Mouse (Mus musculus) midbrain, embryonic 15.5 days (tissue): ENCODE data around the gene Capns2. TPM values are rescaled to one million over a fixed set of nuclear protein-coding genes. Genes with fewer than 3 reads are reported as not detected.

ENCODE experiments used
- ATAC-seq: fragments of 200-750 bp; cut with Nextera tagmentation; replicated peaks from 2 replicates; pipeline ENCODE4 v1.8.0; 2017; ENCODE audit warnings: moderate TSS enrichment
- H3K27ac ChIP-seq: fragments of 300-500 bp; sonication (generic); 2 replicates; pipeline ENCODE4 v1.5.1; 2015; ENCODE audit warnings: mild to moderate bottlenecking, inconsistent platforms
- H3K27me3 ChIP-seq: fragments of 300-500 bp; sonication (generic); replicated peaks from 2 replicates; pipeline ENCODE4 v1.6.1; 2015; ENCODE audit warnings: inconsistent platforms
- H3K36me3 ChIP-seq: fragments of 300-500 bp; sonication (generic); replicated peaks from 2 replicates; pipeline ENCODE4 v1.6.1; 2015; ENCODE audit warnings: inconsistent platforms
- H3K4me1 ChIP-seq: fragments of 300-500 bp; sonication (generic); 2 replicates; pipeline ENCODE4 v1.6.1; 2015; ENCODE audit warnings: inconsistent platforms
- H3K4me2 ChIP-seq: fragments of 300-500 bp; sonication (generic); 2 replicates; pipeline ENCODE4 v1.6.1; 2015; ENCODE audit warnings: inconsistent platforms, mild to moderate bottlenecking, moderate library complexity
- H3K4me3 ChIP-seq: fragments of 300-500 bp; sonication (generic); 2 replicates; pipeline ENCODE4 v1.5.1; 2015; ENCODE audit warnings: mild to moderate bottlenecking, inconsistent platforms
- H3K9ac ChIP-seq: fragments of 300-500 bp; sonication (generic); 2 replicates; pipeline ENCODE4 v1.6.1; 2015; ENCODE audit warnings: mild to moderate bottlenecking, inconsistent platforms
- H3K9me3 ChIP-seq: fragments of 300-500 bp; sonication (generic); 2 replicates; pipeline ENCODE4 v1.6.1; 2016; ENCODE audit warnings: inconsistent platforms
- WGBS: fragments of 180-500 bp; shearing (Covaris S2); methylation state at CpG from one replicate; pipeline ENCODE4 v1.1.7; 2015; ENCODE audit warnings: mixed read lengths; 5-methylcytosine and 5-hydroxymethylcytosine counted together
- microRNA-seq: library from miRNA; unstranded; fragments of <30 nt; microRNA quantifications from one replicate; pipeline ENCODE4, GENCODE M21; 2016
- polyA plus RNA-seq: library from polyadenylated mRNA; unstranded; fragments of >200 nt; fragmentation: Nextera tagmentation; extraction: Ambion mirVana; gene quantifications from 2 replicates; pipeline ENCODE4 v1.2.1, GENCODE M21; 2015

Gene Capns2
- polyA plus RNA-seq, 1 experiment from 2014 or later: 0.45 TPM

GRCm38 (mm10) chr8:92913396-92913795 is 12.2 kb downstream of the Capns2 start:
- no peak overlapping the region for H3K9ac ChIP-seq
- no peaks in the 10 kb centered on the region for H3K27me3 ChIP-seq
- H3K36me3 ChIP-seq: no peaks in the 10 kb centered on the region
- no peak overlapping the region for H3K4me3 ChIP-seq
- no peaks in the 10 kb centered on the region for H3K9me3 ChIP-seq
- H3K27ac ChIP-seq: no peak overlapping the region
- ATAC-seq: no peak
- 90% methylated on average over 7 of the region's 7 CpGs for WGBS
- no peak overlapping the region for H3K4me2 ChIP-seq
- H3K4me1 ChIP-seq: no peaks in the 10 kb centered on the region

GRCm38 (mm10) chr8:92916082-92916481 is 14.9 kb downstream of the Capns2 start:
- no peak overlapping the region for H3K4me3 ChIP-seq
- H3K4me2 ChIP-seq: no peak overlapping the region
- H3K27me3 ChIP-seq: no peaks in the 10 kb centered on the region
- H3K9ac ChIP-seq: no peak overlapping the region
- 81% methylated on average over 3 of the region's 3 CpGs for WGBS
- no peak overlapping the region for H3K27ac ChIP-seq
- H3K36me3 ChIP-seq: no peaks in the 10 kb centered on the region
- no peaks in the 10 kb centered on the region for H3K4me1 ChIP-seq
- H3K9me3 ChIP-seq: no peaks in the 10 kb centered on the region
- ATAC-seq: no peak

GRCm38 (mm10) chr8:92921768-92922167 is 20.6 kb downstream of the Capns2 start:
- no peak overlapping the region for H3K4me3 ChIP-seq
- no peak for ATAC-seq
- H3K4me1 ChIP-seq: no peaks in the 10 kb centered on the region
- no peaks in the 10 kb centered on the region for H3K27me3 ChIP-seq
- no peak overlapping the region for H3K27ac ChIP-seq
- no peak overlapping the region for H3K9ac ChIP-seq
- WGBS: 62% methylated on average over 3 of the region's 3 CpGs
- no peaks in the 10 kb centered on the region for H3K9me3 ChIP-seq
- H3K4me2 ChIP-seq: no peak overlapping the region
- no peaks in the 10 kb centered on the region for H3K36me3 ChIP-seq

- H3K4me3 ChIP-seq: no peak overlapping the region
- ATAC-seq: no peak
- no peak overlapping the region for H3K27ac ChIP-seq
- H3K9ac ChIP-seq: no peak overlapping the region
- H3K27me3 ChIP-seq: no peaks in the 10 kb centered on the region
- H3K4me1 ChIP-seq: no peaks in the 10 kb centered on the region
- peaks cover 4% of the 10 kb centered on the region; the same call in 1 of the 2 replicates for H3K9me3 ChIP-seq
- H3K36me3 ChIP-seq: no peaks in the 10 kb centered on the region
- 63% methylated on average over 4 of the region's 4 CpGs for WGBS
- H3K4me2 ChIP-seq: no peak overlapping the region
Observed at GRCm38 (mm10) chr8:92928986-92929385, 27.8 kb downstream of the Capns2 start.

GRCm38 (mm10) chr8:92938056-92938455 is 36.8 kb downstream of the Capns2 start:
- H3K4me1 ChIP-seq: no peaks in the 10 kb centered on the region
- no peaks in the 10 kb centered on the region for H3K27me3 ChIP-seq
- no peak overlapping the region for H3K4me2 ChIP-seq
- no peak overlapping the region for H3K4me3 ChIP-seq
- 79% methylated on average over 4 of the region's 4 CpGs for WGBS
- no peak for ATAC-seq
- H3K9ac ChIP-seq: no peak overlapping the region
- no peak overlapping the region for H3K27ac ChIP-seq
- H3K36me3 ChIP-seq: no peaks in the 10 kb centered on the region
- no peaks in the 10 kb centered on the region for H3K9me3 ChIP-seq

- no peak overlapping the region for H3K4me3 ChIP-seq
- H3K9ac ChIP-seq: no peak overlapping the region
- H3K36me3 ChIP-seq: no peaks in the 10 kb centered on the region
- no peak overlapping the region for H3K27ac ChIP-seq
- WGBS: 93% methylated on average over 4 of the region's 4 CpGs
- H3K9me3 ChIP-seq: no peaks in the 10 kb centered on the region
- no peak overlapping the region for H3K4me2 ChIP-seq
- H3K27me3 ChIP-seq: no peaks in the 10 kb centered on the region
- no peak for ATAC-seq
- H3K4me1 ChIP-seq: no peaks in the 10 kb centered on the region
Observed at GRCm38 (mm10) chr8:92949071-92949470, 47.9 kb downstream of the Capns2 start.

- no peak for ATAC-seq
- Histone ChIP-seq H3K27me3 (no peaks in the 10 kb centered on the region), H3K36me3 (no peaks in the 10 kb centered on the region), H3K9me3 (no peaks in the 10 kb centered on the region), H3K9ac (no peak overlapping the region), H3K4me3 (no peak overlapping the region), H3K27ac (no peak overlapping the region), H3K4me1 (no peaks in the 10 kb centered on the region), H3K4me2 (no peak overlapping the region)
- WGBS: 86% methylated on average over 12 of the region's 12 CpGs
Observed at GRCm38 (mm10) chr8:92950639-92951371, 49.6 kb downstream of the Capns2 start.

Small RNA genes within 50 kb of the gene (microRNA-seq; reads per million reads assigned to microRNA genes)
- gene Gm22151: not detected

Other genes with a start within 250 kb of the Capns2 start
- 5.6 and 6.9 TPM in 2 replicates for gene Irx6, start 227.1 kb upstream of the Capns2 start, polyA plus RNA-seq
- gene Mmp2, start 74.1 kb upstream of the Capns2 start, polyA plus RNA-seq: 22.3 and 22.7 TPM in 2 replicates
- gene Lpcat2, start 46.1 kb upstream of the Capns2 start, polyA plus RNA-seq: 7.3 and 8.9 TPM in 2 replicates
- 0.89 and 3.5 TPM in 2 replicates for gene Slc6a2, start 58.7 kb downstream of the Capns2 start, polyA plus RNA-seq
- not detected in 2 replicates for gene Ces1a, start 146.8 kb downstream of the Capns2 start, polyA plus RNA-seq
- gene Ces1b, start 178.6 kb downstream of the Capns2 start, polyA plus RNA-seq: not detected in 2 replicates
- not detected in 2 replicates for gene Ces1c, start 229.9 kb downstream of the Capns2 start, polyA plus RNA-seq